Mouse (Mus musculus) forebrain, embryonic 16.5 days (tissue): Measurements from ENCODE around the gene Serf2. TPM values are rescaled to one million over a fixed set of nuclear protein-coding genes. Genes with fewer than 3 reads are reported as not detected.

ENCODE experiments used
- microRNA-seq: library from miRNA; unstranded; fragments of <30 nt; microRNA quantifications from one replicate; pipeline ENCODE4, GENCODE M21; 2017
- polyA plus RNA-seq: library from polyadenylated mRNA; unstranded; fragments of >200 nt; fragmentation: Nextera tagmentation; extraction: Ambion mirVana; gene quantifications from 2 replicates; pipeline ENCODE4 v1.2.1, GENCODE M21; 2015

The Serf2 gene
- polyA plus RNA-seq, 1 experiment from 2014 or later: 254 TPM

Small RNA genes lying within 50 kb of the gene (microRNA-seq; reads per million reads assigned to microRNA genes)
- gene Gm22953: not detected

Other genes with a start within 250 kb of the Serf2 start
- 181 and 209 TPM in 2 replicates for gene Trp53bp1, start 177.8 kb upstream of the Serf2 start, polyA plus RNA-seq
- gene Map1a, start 159.6 kb upstream of the Serf2 start, polyA plus RNA-seq: 10.9 and 13.3 TPM in 2 replicates
- gene Ppip5k1, start 93.8 kb upstream of the Serf2 start, polyA plus RNA-seq: 14.3 and 22.4 TPM in 2 replicates
- gene Ckmt1, start 91.5 kb upstream of the Serf2 start, polyA plus RNA-seq: 26.3 and 35.7 TPM in 2 replicates
- not detected in 2 replicates for gene Strc, start 62.0 kb upstream of the Serf2 start, polyA plus RNA-seq
- 334 and 342 TPM in 2 replicates for gene Pdia3, start 35.4 kb upstream of the Serf2 start, polyA plus RNA-seq
- 4.5 and 7.5 TPM in 2 replicates for gene Catsper2, start 35.4 kb upstream of the Serf2 start, polyA plus RNA-seq
- 2.3 and 2.5 TPM in 2 replicates for gene Ell3, start 4.9 kb upstream of the Serf2 start, polyA plus RNA-seq
- 105 and 108 TPM in 2 replicates for gene Hypk, start 4.1 kb downstream of the Serf2 start, polyA plus RNA-seq
- gene Serinc4, start 7.6 kb downstream of the Serf2 start, polyA plus RNA-seq: 1.6 and 1.7 TPM in 2 replicates
- gene Mfap1b, start 24.9 kb downstream of the Serf2 start, polyA plus RNA-seq: 78.6 and 82.6 TPM in 2 replicates
- gene Mfap1a, start 57.5 kb downstream of the Serf2 start, polyA plus RNA-seq: 34.0 and 35.2 TPM in 2 replicates
- gene Wdr76, start 57.5 kb downstream of the Serf2 start, polyA plus RNA-seq: 5.5 and 6.5 TPM in 2 replicates